Mouse (Mus musculus): ENCODE measurements around the gene Smug1. TPM values are rescaled to one million over a fixed set of nuclear protein-coding genes. Genes with fewer than 3 reads are reported as not detected.

The Smug1 gene
- polyA plus RNA-seq, 1 experiment from 2014 or later = 27.5 TPM

DNA sequence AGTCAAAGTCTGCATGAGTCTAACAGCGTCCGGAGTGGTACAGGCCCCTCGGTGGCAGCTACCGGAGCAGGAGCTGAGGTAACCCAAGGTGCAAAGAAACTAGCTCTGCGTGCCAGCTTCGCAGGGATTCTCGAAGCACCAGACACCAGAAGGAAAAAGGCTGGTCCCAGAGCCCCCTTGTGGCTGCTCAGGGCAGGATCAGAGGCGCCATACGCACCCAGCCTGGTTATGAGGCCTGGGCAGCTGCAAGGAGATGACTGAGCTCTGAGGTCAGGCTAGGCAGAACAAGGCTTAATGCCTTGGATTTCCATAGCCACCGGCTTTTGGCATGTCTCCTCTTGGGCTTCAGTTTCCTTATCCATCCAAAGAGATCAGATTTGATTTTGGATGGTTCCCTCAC is 5.6 kb upstream of the Smug1 start:
- WGBS = 8% methylated on average over 10 of the region's 10 CpGs
- Histone ChIP-seq H3K4me1 (peaks cover 26% of the 10 kb centered on the region), H3K27me3 (peaks cover 100% of the 10 kb centered on the region), H3K27ac (replicated peaks) (no peak overlapping the region), H3K9ac (replicated peaks) (no peak overlapping the region), H3K36me3 (no peaks in the 10 kb centered on the region), H3K4me2 (replicated peaks) (no peak overlapping the region), H3K9me3 (no peaks in the 10 kb centered on the region), H3K4me3 (no peak overlapping the region)
- ATAC-seq (ENCODE audit: low FRiP score, low read depth) = no peak

DNA sequence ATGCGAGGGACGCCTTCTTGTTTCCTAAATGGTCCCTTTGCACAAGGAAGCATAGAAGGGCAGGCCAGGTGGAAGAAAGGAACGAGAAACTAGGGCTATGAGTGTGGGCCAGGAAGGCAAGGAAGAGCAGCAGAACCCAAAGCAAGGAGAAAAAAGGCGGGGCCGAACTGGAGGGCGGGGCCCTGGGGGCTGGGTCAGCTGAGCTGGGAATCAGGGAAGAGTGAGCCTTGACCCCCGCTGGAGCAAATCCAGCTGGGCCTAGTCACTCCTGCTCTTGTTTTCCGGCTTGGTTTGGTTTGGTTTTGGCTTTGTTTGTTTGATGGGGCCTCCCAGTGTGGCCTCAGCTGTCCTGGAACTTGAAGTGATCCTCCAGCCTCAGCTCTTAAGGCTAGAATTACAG is 4.4 kb upstream of the Smug1 start:
- no peaks in the 10 kb centered on the region for H3K9me3 ChIP-seq
- H3K36me3 ChIP-seq = no peaks in the 10 kb centered on the region
- peaks cover 22% of the 10 kb centered on the region for H3K4me1 ChIP-seq
- no peak for ATAC-seq (ENCODE audit: low FRiP score, low read depth)
- WGBS = 12% methylated on average over 8 of the region's 8 CpGs
- H3K4me3 ChIP-seq = no peak overlapping the region
- no peak overlapping the region for H3K27ac ChIP-seq (replicated peaks)
- no peak overlapping the region for H3K9ac ChIP-seq (replicated peaks)
- no peak overlapping the region for H3K4me2 ChIP-seq (replicated peaks)
- peaks cover 100% of the 10 kb centered on the region for H3K27me3 ChIP-seq

DNA sequence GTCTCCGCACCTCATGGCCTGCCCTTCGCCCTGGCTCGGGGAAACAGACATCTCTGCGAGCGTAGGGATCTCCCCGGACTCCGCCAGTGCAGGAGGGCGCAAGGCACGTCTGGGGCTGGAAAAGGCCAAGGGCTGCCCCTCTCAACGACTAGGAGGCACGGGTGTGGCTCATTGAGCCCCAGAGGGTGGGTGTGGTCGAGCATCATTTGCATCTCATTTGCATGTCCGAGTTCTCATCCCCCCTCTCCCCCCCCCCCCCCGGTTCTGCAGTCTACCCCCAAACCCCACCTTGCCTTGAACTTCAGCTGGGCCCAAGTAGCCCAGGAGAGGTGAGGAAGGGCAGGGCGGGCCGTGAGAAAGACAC is 3.4 kb upstream of the Smug1 start:
- Histone ChIP-seq H3K4me1 (peaks cover 26% of the 10 kb centered on the region), H3K9me3 (no peaks in the 10 kb centered on the region), H3K27me3 (peaks cover 99% of the 10 kb centered on the region), H3K4me3 (peak overlapping the region; percentile 46), H3K27ac (replicated peaks) (no peak overlapping the region), H3K4me2 (replicated peaks) (peak overlapping the region; percentile 70), H3K9ac (replicated peaks) (peak overlapping the region; percentile 50; the same call in 1 of the 2 replicates), H3K36me3 (no peaks in the 10 kb centered on the region)
- peak; percentile 3; the same call in 1 of the 2 replicates for ATAC-seq (ENCODE audit: low FRiP score, low read depth)
- WGBS = 8% methylated on average over 14 of the region's 16 CpGs

DNA sequence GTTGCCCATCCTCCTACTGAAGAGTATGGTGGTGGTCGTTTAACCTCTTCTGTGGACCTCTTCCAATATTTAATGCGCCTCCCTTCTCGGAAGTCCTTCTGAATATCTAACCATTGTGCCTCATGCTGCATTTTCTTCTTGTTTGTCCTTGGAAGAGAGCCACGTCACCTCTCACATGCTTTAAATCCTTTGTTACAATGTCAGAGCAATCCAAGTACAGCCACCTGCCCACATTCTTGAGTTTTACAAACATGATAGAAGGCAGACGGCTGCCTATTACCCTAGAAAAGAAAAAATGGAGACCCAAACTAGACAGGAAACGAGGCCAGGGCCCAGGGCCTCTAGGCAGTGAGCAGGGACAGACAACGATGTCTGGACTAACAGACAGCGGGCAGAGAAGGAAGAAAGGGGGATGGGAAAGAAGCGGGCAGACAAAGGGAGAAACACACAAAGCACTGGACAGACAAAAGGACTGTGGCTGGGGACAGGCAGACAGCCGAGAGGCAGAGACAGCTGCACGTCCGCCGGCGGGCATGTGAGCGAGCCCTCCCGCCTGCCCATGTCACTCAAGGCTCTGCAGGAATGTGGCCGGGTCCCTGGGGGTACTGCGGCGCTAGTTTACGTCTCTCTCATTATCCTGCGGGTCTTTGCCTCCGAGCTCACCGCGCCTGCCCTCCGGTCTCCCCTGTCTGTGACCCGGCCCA is 2.9 kb upstream of the Smug1 start:
- H3K36me3 ChIP-seq = no peaks in the 10 kb centered on the region
- peaks cover 93% of the 10 kb centered on the region for H3K27me3 ChIP-seq
- peak overlapping the region; percentile 70 for H3K4me2 ChIP-seq (replicated peaks)
- peak overlapping the region; percentile 46 for H3K4me3 ChIP-seq
- peak; percentile 20; the same call in 1 of the 2 replicates for ATAC-seq (ENCODE audit: low FRiP score, low read depth)
- H3K9ac ChIP-seq (replicated peaks) = peak overlapping the region; percentile 50
- H3K9me3 ChIP-seq = no peaks in the 10 kb centered on the region
- H3K27ac ChIP-seq (replicated peaks) = 0 out of 2 replicates have a peak overlapping the region, but pooled peaks have one; percentile 35
- peaks cover 28% of the 10 kb centered on the region for H3K4me1 ChIP-seq
- WGBS = 2% methylated on average over 26 of the region's 26 CpGs

DNA sequence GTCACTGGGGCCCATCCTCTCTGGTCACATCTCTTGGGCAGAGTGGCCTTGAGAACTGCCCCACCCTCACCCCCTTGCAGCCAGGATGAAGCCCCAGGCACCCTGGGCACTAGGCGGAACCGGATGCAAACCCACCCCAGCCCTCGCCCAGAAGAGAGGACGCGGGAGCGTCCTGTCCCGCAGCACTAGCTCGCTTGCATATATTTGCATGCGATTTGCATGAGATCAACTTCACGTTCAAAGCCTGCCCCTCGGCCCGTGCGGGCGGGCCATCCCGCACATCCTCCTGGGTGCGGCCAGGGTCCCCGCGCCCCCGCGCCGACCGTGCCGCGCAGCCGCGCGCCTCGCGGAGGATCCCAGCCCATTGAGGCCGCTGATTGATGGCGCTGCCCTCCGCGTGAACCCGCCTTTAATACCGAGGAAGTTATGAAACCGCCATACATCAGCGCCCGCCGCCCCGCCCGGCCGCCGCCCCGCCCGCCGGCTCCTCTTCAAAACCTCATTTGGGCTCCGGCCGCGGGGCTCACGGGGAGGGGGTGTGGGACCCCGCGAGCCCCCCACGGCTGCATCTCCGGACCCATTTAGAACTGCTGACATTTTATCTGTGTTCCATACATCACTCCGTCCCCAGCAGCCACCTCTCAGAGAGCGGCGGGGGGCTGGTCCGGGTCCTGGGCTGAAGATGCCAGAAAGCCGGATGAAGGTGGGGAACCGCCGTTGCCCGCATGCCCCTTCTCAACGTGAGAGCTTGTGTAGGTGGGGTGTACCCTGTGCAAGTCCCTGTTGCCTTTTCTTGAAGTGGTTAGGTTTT is 2.1 kb upstream of the Smug1 start:
- Histone ChIP-seq H3K4me1 (peaks cover 28% of the 10 kb centered on the region), H3K27ac (replicated peaks) (no peak overlapping the region; the same call in 1 of the 2 replicates)

DNA sequence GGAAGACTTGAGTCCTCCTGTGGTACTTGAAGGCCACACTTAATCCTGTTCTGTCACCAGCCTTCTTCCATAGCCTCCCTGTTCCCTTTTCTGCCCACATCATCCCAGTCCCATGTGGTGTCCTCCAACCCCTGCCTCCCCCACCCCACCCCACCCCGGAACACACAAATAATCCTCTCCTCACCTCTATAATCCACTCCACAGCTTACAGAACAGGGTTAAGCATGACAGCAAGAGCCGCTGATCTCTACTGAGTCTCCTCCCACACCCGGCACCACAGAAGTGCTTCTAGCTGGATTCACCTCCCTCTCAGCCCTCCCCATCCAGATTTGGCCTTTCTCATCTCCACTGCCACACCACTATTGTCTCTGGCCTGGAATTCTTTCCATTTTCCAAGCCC is 894 bp upstream of the Smug1 start:
- no peak overlapping the region for H3K4me3 ChIP-seq
- H3K9ac ChIP-seq (replicated peaks) = no peak overlapping the region
- H3K36me3 ChIP-seq = no peaks in the 10 kb centered on the region
- no peak for ATAC-seq (ENCODE audit: low FRiP score, low read depth)
- 14% methylated on average over 3 of the region's 3 CpGs for WGBS
- no peak overlapping the region for H3K27ac ChIP-seq (replicated peaks)
- H3K4me2 ChIP-seq (replicated peaks) = no peak overlapping the region
- peaks cover 74% of the 10 kb centered on the region for H3K27me3 ChIP-seq
- H3K4me1 ChIP-seq = peaks cover 28% of the 10 kb centered on the region
- H3K9me3 ChIP-seq = no peaks in the 10 kb centered on the region

More for the DNA sequence above, 2.1 kb upstream of the Smug1 start:
- H3K9ac ChIP-seq (replicated peaks) = peak overlapping the region; percentile 50
- H3K4me2 ChIP-seq (replicated peaks) = peak overlapping the region; percentile 70
- no peaks in the 10 kb centered on the region for H3K36me3 ChIP-seq
- H3K27me3 ChIP-seq = peaks cover 86% of the 10 kb centered on the region
- ATAC-seq (ENCODE audit: low FRiP score, low read depth) = peak; percentile 47
- no peaks in the 10 kb centered on the region for H3K9me3 ChIP-seq
- peak overlapping the region; percentile 46 for H3K4me3 ChIP-seq
- WGBS = under 1% methylated on average over 63 of the region's 63 CpGs

DNA sequence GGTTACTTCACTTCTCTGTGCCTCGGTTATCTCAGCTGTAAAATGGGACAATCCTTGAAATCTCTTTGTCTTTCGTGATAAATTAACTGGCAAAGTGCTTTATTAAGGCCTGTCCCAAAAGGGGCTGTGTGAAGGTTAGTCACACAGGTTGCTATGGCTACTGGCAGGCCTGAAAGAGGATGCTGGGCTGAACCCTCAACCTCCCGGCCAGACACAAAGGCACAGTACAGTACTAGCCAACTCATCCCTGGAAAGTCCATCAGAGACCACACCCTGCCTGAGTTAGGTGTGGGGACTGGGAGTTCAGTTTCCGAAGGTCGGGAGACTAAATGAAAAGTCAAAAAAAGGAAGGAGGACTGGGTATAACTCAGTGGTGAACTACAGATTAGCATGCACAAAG is 968 bp downstream of the Smug1 start:
- WGBS = 41% methylated on average over 5 of the region's 5 CpGs
- no peak overlapping the region for H3K4me2 ChIP-seq (replicated peaks)
- ATAC-seq (ENCODE audit: low FRiP score, low read depth) = no peak

DNA sequence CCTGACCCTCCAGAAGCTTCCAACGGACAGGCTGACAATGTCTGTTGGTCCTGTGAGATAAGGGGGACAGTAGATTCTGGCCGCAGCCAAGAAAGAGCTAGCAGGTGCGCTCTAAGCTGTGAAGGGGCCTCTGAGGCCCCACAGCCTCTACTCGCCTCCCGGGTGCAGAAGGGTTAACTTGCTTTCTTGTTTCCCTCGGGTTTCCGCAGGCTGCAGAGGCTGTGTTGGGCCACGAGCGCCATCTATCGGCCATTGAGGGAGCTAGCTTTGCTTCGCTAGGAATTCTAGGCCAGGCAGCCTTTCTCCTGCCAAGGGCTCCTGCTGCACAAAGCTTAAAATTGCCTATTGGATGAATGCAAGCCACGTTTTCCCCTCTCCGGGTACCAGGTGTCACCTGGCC is 1.5 kb downstream of the Smug1 start:
- WGBS = 2% methylated on average over 13 of the region's 13 CpGs
- H3K9ac ChIP-seq (replicated peaks) = no peak overlapping the region
- H3K27me3 ChIP-seq = peaks cover 50% of the 10 kb centered on the region
- no peak overlapping the region for H3K27ac ChIP-seq (replicated peaks)
- H3K4me3 ChIP-seq = no peak overlapping the region
- no peaks in the 10 kb centered on the region for H3K9me3 ChIP-seq
- H3K4me1 ChIP-seq = peaks cover 32% of the 10 kb centered on the region
- no peak overlapping the region for H3K4me2 ChIP-seq (replicated peaks)
- ATAC-seq (ENCODE audit: low FRiP score, low read depth) = peak; percentile 17; the same call in 1 of the 2 replicates
- no peaks in the 10 kb centered on the region for H3K36me3 ChIP-seq

More for the DNA sequence above, 968 bp downstream of the Smug1 start:
- Histone ChIP-seq H3K4me1 (peaks cover 34% of the 10 kb centered on the region), H3K27ac (replicated peaks) (no peak overlapping the region), H3K36me3 (no peaks in the 10 kb centered on the region), H3K9me3 (no peaks in the 10 kb centered on the region), H3K9ac (replicated peaks) (no peak overlapping the region), H3K27me3 (peaks cover 55% of the 10 kb centered on the region), H3K4me3 (no peak overlapping the region)

DNA sequence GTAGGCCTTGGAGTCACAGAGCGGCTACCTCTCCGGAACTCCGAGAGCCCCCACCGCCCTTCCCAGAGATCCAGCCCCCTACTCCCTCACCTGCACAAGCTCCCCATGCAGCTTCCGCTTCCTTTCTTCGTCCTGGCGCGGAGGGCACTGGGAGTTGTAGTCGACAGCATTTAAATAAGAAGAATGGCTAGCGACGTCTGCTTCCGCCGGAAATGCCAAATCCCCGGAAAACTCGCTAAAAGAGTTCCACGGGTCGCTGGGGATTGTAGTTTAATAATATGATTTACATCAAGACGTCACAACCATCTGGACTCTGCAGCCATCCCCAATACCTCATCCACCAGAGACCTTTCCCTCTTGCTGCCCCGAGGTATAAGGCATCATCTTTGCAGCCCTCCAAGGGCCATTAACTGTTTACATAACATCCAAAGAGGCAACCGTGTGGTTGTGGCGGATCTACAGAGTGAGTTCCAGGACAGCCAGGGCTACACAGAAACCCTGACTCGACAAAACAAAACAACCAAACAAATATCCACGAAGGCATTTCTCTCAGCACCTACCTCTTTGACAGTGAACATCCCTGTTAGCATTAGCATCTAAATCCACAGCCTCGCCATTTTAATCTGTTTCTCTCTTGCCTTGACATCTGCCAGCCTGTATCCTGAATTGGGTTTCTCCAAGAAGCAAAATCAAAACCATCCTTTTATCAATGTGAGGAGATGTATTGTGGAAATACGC is 3.5 kb downstream of the Smug1 start:
- Histone ChIP-seq H3K4me1 (peaks cover 11% of the 10 kb centered on the region), H3K9ac (replicated peaks) (peak overlapping the region; percentile 62), H3K4me2 (replicated peaks) (peak overlapping the region; percentile 66), H3K27ac (replicated peaks) (no peak overlapping the region), H3K27me3 (peaks cover 29% of the 10 kb centered on the region), H3K9me3 (no peaks in the 10 kb centered on the region), H3K36me3 (no peaks in the 10 kb centered on the region), H3K4me3 (peak overlapping the region; percentile 60)
- 10% methylated on average over 25 of the region's 25 CpGs for WGBS
- peak; percentile 88 for ATAC-seq (ENCODE audit: low FRiP score, low read depth)

DNA sequence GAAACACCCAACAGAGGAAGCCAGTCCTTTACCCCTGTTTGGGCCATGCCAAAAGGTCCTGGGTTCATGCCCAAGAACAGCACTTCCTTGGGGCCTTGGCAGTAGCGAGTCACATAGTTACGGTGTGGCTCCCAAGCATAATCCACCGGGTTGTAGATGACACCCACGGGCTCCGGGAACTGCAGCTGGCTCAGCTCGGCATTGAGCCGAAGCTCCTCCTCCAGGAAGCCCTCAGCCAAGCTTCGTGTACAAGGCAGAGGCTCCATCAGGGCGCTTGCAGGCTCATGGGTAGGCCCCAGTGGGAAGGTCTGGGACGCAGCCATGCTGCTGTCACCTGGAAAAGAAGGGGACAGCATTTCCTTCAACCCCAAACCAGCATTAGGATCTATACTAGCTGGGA is 9.3 kb downstream of the Smug1 start:
- H3K9me3 ChIP-seq = no peaks in the 10 kb centered on the region
- peaks cover 24% of the 10 kb centered on the region for H3K27me3 ChIP-seq
- no peak overlapping the region for H3K27ac ChIP-seq (replicated peaks)
- no peak for ATAC-seq (ENCODE audit: low FRiP score, low read depth)
- no peaks in the 10 kb centered on the region for H3K36me3 ChIP-seq
- H3K4me1 ChIP-seq = peaks cover 17% of the 10 kb centered on the region
- 71% methylated on average over 10 of the region's 10 CpGs for WGBS
- no peak overlapping the region for H3K4me3 ChIP-seq
- H3K4me2 ChIP-seq (replicated peaks) = no peak overlapping the region
- H3K9ac ChIP-seq (replicated peaks) = no peak overlapping the region

DNA sequence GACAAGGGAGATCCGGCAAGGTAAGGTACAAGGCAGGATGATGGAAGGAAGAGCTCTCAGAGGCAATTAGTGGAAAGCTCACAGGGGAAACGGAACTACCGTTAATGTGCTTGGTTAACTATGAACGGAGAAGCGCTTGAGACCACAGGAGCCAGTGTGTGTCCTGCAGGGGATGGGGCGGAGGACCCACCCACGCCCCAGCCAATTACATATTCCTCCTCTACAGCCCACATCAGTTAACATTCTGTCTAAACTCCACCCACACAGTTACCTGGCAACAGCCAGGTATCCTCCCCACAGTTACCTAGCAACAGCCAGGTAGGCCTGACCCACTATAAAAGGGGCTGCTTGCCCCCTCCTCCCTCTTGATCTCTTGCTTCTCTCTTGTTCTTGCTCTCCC is 10.0 kb downstream of the Smug1 start:
- H3K4me2 ChIP-seq (replicated peaks) = no peak overlapping the region
- H3K27ac ChIP-seq (replicated peaks) = no peak overlapping the region
- peaks cover 13% of the 10 kb centered on the region for H3K4me1 ChIP-seq
- H3K4me3 ChIP-seq = no peak overlapping the region
- H3K36me3 ChIP-seq = no peaks in the 10 kb centered on the region
- peaks cover 28% of the 10 kb centered on the region for H3K27me3 ChIP-seq
- no peak overlapping the region for H3K9ac ChIP-seq (replicated peaks)
- H3K9me3 ChIP-seq = no peaks in the 10 kb centered on the region
- WGBS = 59% methylated on average over 7 of the region's 7 CpGs
- 0 out of 2 replicates have a peak, but pooled peaks have one; percentile 17 for ATAC-seq (ENCODE audit: low FRiP score, low read depth)
